In the genomic region with DNA sequence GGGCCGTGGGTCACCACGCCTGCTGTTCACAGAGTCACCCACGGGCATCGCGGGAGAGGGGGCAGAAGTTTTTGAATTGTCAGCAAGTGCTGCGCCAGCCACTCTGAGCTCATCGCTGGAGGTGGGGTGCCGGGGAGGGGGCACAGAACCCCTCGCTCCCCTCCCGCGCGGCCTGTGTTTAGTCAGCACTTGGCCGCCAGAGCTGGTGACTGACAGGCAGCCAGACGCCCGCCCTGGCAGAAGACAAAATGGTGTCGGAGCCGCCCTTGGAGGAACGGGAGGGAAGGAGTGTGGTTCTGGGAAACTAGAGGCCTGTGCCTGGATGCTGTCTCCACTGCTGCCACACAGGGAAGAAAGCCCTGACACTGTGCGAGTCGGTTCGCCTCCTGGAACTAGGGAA, we compare ENCODE assay signal across 8 mouse cellular contexts. TPM values are rescaled to one million over a fixed set of nuclear protein-coding genes. Genes with fewer than 3 reads are reported as not detected.
A peak's percentile ranks its signal among the peaks of the same experiment; 100 is the strongest.
DNase-seq lines count a peak whose midpoint lies in the region; ATAC-seq and TF ChIP-seq lines count a peak whose summit lies in the region.

No protein-coding gene starts in this region.

- ATAC-seq in neural tube, embryonic 11.5 days (ENCODE audit: insufficient read depth, low FRiP score, low TSS enrichment), result 0 out of 2 replicates have a peak, but pooled peaks have one; percentile 4
- no peak for ATAC-seq in heart, embryonic 16.5 days (replicated peaks; ENCODE audit: extremely low read depth, insufficient read depth, low FRiP score)
- ATAC-seq in kidney, embryonic 16.5 days (ENCODE audit: low FRiP score, low TSS enrichment), result no peak
- ATAC-seq in midbrain, postnatal 0 days (ENCODE audit: low FRiP score), result no peak

- H3K27ac ChIP-seq in neural tube, embryonic 11.5 days (ENCODE audit: low read depth, low read length), result no peak overlapping the region
- peak overlapping the region; percentile 27 for H3K27ac ChIP-seq in forebrain, embryonic 10.5 days
- H3K27ac ChIP-seq in heart, embryonic 16.5 days (ENCODE audit: low read length), result peak overlapping the region; percentile 70
- peak overlapping the region; percentile 77 for H3K27ac ChIP-seq in kidney, embryonic 16.5 days (ENCODE audit: low read length)
- peak overlapping the region; percentile 43 for H3K27ac ChIP-seq in midbrain, postnatal 0 days (ENCODE audit: low read depth, low read length)

- no peak for TF ChIP-seq CTCF in midbrain, postnatal 0 days (IDR thresholded peaks at IDR 0.05)

- H3K4me3 ChIP-seq in neural tube, embryonic 11.5 days (ENCODE audit: low read depth, low read length), result no peak overlapping the region
- no peak overlapping the region for H3K4me3 ChIP-seq in forebrain, embryonic 10.5 days
- no peak overlapping the region for H3K4me3 ChIP-seq in heart, embryonic 16.5 days (ENCODE audit: low read length)
- no peak overlapping the region for H3K4me3 ChIP-seq in kidney, embryonic 16.5 days (ENCODE audit: low read length)
- no peak overlapping the region for H3K4me3 ChIP-seq in midbrain, postnatal 0 days (ENCODE audit: low read depth, low read length)

- H3K4me1 ChIP-seq in neural tube, embryonic 11.5 days (ENCODE audit: control insufficient read depth, insufficient read depth, low read length), result peaks cover 42% of the 10 kb centered on the region
- peaks cover 83% of the 10 kb centered on the region for H3K4me1 ChIP-seq in forebrain, embryonic 10.5 days
- peaks cover 56% of the 10 kb centered on the region for H3K4me1 ChIP-seq in heart, embryonic 16.5 days (ENCODE audit: control insufficient read depth, insufficient read depth, low read length)
- H3K4me1 ChIP-seq in kidney, embryonic 16.5 days (ENCODE audit: insufficient read depth, low read length), result peaks cover 64% of the 10 kb centered on the region
- H3K4me1 ChIP-seq in midbrain, postnatal 0 days (ENCODE audit: insufficient read depth, low read length), result peaks cover 19% of the 10 kb centered on the region

- 44% methylated on average over 21 of the region's 21 CpGs for WGBS in neural tube, embryonic 11.5 days
- WGBS in forebrain, embryonic 10.5 days, result 59% methylated on average over 21 of the region's 21 CpGs
- WGBS in heart, embryonic 16.5 days, result 32% methylated on average over 21 of the region's 21 CpGs
- WGBS in kidney, embryonic 16.5 days, result 42% methylated on average over 21 of the region's 21 CpGs
- 44% methylated on average over 21 of the region's 21 CpGs for WGBS in midbrain, postnatal 0 days

- H3K4me2 ChIP-seq in neural tube, embryonic 11.5 days (ENCODE audit: low read depth), result 0 out of 2 replicates have a peak overlapping the region, but pooled peaks have one; percentile 5
- H3K4me2 ChIP-seq in heart, embryonic 16.5 days (ENCODE audit: low read depth, low read length), result peak overlapping the region; percentile 17; the same call in 1 of the 2 replicates
- no peak overlapping the region for H3K4me2 ChIP-seq in kidney, embryonic 16.5 days (replicated peaks; ENCODE audit: low read depth, low read length)
- 0 out of 2 replicates have a peak overlapping the region, but pooled peaks have one; percentile 3 for H3K4me2 ChIP-seq in midbrain, postnatal 0 days (ENCODE audit: low read depth, low read length, poor library complexity, severe bottlenecking)

- H3K9me3 ChIP-seq in neural tube, embryonic 11.5 days (ENCODE audit: control insufficient read depth, low read length), result no peaks in the 10 kb centered on the region
- H3K9me3 ChIP-seq in forebrain, embryonic 10.5 days, result no peaks in the 10 kb centered on the region
- H3K9me3 ChIP-seq in heart, embryonic 16.5 days (replicated peaks; ENCODE audit: control insufficient read depth, low read length), result no peaks in the 10 kb centered on the region
- no peaks in the 10 kb centered on the region for H3K9me3 ChIP-seq in kidney, embryonic 16.5 days (ENCODE audit: low read length)
- no peaks in the 10 kb centered on the region for H3K9me3 ChIP-seq in midbrain, postnatal 0 days (ENCODE audit: low read length)

- no peak overlapping the region for H3K9ac ChIP-seq in neural tube, embryonic 11.5 days (ENCODE audit: low read length)
- H3K9ac ChIP-seq in heart, embryonic 16.5 days (ENCODE audit: low read length), result peak overlapping the region; percentile 54
- peak overlapping the region; percentile 48; the same call in 1 of the 2 replicates for H3K9ac ChIP-seq in kidney, embryonic 16.5 days (replicated peaks; ENCODE audit: low read length)
- H3K9ac ChIP-seq in midbrain, postnatal 0 days (replicated peaks; ENCODE audit: low read length, poor library complexity, severe bottlenecking), result no peak overlapping the region

- H3K27me3 ChIP-seq in neural tube, embryonic 11.5 days (ENCODE audit: control insufficient read depth, insufficient read depth, low read length), result no peaks in the 10 kb centered on the region
- H3K27me3 ChIP-seq in forebrain, embryonic 10.5 days (ENCODE audit: poor library complexity, severe bottlenecking), result peaks cover 6% of the 10 kb centered on the region; the same call in 1 of the 2 replicates
- H3K27me3 ChIP-seq in heart, embryonic 16.5 days (ENCODE audit: control insufficient read depth, insufficient read depth, low read length), result no peaks in the 10 kb centered on the region
- no peaks in the 10 kb centered on the region for H3K27me3 ChIP-seq in kidney, embryonic 16.5 days (ENCODE audit: insufficient read depth, low read length)
- no peaks in the 10 kb centered on the region for H3K27me3 ChIP-seq in midbrain, postnatal 0 days (ENCODE audit: insufficient read depth, low read length)

- H3K36me3 ChIP-seq in neural tube, embryonic 11.5 days (ENCODE audit: control insufficient read depth, insufficient read depth, low read length), result no peaks in the 10 kb centered on the region; the same call in 1 of the 2 replicates
- peaks cover 17% of the 10 kb centered on the region for H3K36me3 ChIP-seq in forebrain, embryonic 10.5 days (replicated peaks)
- peaks cover 6% of the 10 kb centered on the region for H3K36me3 ChIP-seq in heart, embryonic 16.5 days (ENCODE audit: control insufficient read depth, insufficient read depth)
- H3K36me3 ChIP-seq in kidney, embryonic 16.5 days (ENCODE audit: insufficient read depth, low read length), result peaks cover 8% of the 10 kb centered on the region
- peaks cover 6% of the 10 kb centered on the region for H3K36me3 ChIP-seq in midbrain, postnatal 0 days (ENCODE audit: insufficient read depth, low read length)

- DNase-seq in neural tube, embryonic 11.5 days (ENCODE audit: low spot score), result no peak
- no peak for DNase-seq in neural tube, embryonic 10.5 days (ENCODE audit: extremely low spot score, low spot score)
- no peak for DNase-seq in forebrain, embryonic 10.5 days (ENCODE audit: extremely low spot score, low spot score)
- DNase-seq in midbrain, postnatal 0 days (ENCODE audit: low spot score), result peak; percentile 38
- DNase-seq in T-cell, adult 2 months (ENCODE audit: low spot score), result no peak
- DNase-seq in urinary bladder, postnatal 25 days (ENCODE audit: low spot score), result no peak

RNA-seq across cellular contexts. Expression of a gene that starts 11.6 kb away (rescaled TPM):
- 0.32 and 0.62 TPM in 2 replicates for polyA plus RNA-seq in neural tube, embryonic 11.5 days (2014; fragmentation: Nextera tagmentation; extraction: Ambion mirVana)
- 1.2 and 2.5 TPM in 2 replicates for polyA plus RNA-seq in forebrain, embryonic 10.5 days (2016; fragmentation: Nextera tagmentation; extraction: Ambion mirVana)
- polyA plus RNA-seq in heart, embryonic 16.5 days (2015; fragmentation: Nextera tagmentation; extraction: Ambion mirVana), result 0.66 TPM in 1 of 2 replicates, not detected in the other
- polyA plus RNA-seq in kidney, embryonic 16.5 days (2015; fragmentation: Nextera tagmentation; extraction: Ambion mirVana), result 13.2 and 16.8 TPM in 2 replicates
- total RNA-seq in midbrain, postnatal 0 days (2014; rRNA removed), result 3.9 and 5.9 TPM in 2 replicates
- polyA plus RNA-seq in midbrain, postnatal 0 days (2015; fragmentation: Nextera tagmentation; extraction: Ambion mirVana), result 10.6 and 11.0 TPM in 2 replicates

RNA-seq across cellular contexts. Expression of a gene that starts 12.0 kb away (rescaled TPM):
- 0.45 and 0.49 TPM in 2 replicates for polyA plus RNA-seq in neural tube, embryonic 11.5 days (2014; fragmentation: Nextera tagmentation; extraction: Ambion mirVana)
- polyA plus RNA-seq in forebrain, embryonic 10.5 days (2016; fragmentation: Nextera tagmentation; extraction: Ambion mirVana), result 0.06 and 0.27 TPM in 2 replicates
- polyA plus RNA-seq in heart, embryonic 16.5 days (2015; fragmentation: Nextera tagmentation; extraction: Ambion mirVana), result 0.14 and 0.29 TPM in 2 replicates
- polyA plus RNA-seq in kidney, embryonic 16.5 days (2015; fragmentation: Nextera tagmentation; extraction: Ambion mirVana), result 0.10 and 0.15 TPM in 2 replicates
- 3.2 and 10.8 TPM in 2 replicates for total RNA-seq in midbrain, postnatal 0 days (2014; rRNA removed)
- 3.9 and 4.5 TPM in 2 replicates for polyA plus RNA-seq in midbrain, postnatal 0 days (2015; fragmentation: Nextera tagmentation; extraction: Ambion mirVana)

RNA-seq across cellular contexts. Expression of a gene that starts 40.3 kb away (rescaled TPM):
- 1.5 and 2.7 TPM in 2 replicates for polyA plus RNA-seq in neural tube, embryonic 11.5 days (2014; fragmentation: Nextera tagmentation; extraction: Ambion mirVana)
- polyA plus RNA-seq in forebrain, embryonic 10.5 days (2016; fragmentation: Nextera tagmentation; extraction: Ambion mirVana), result 1.7 and 1.8 TPM in 2 replicates
- polyA plus RNA-seq in heart, embryonic 16.5 days (2015; fragmentation: Nextera tagmentation; extraction: Ambion mirVana), result 3.4 and 3.6 TPM in 2 replicates
- 3.8 TPM in 2 replicates for polyA plus RNA-seq in kidney, embryonic 16.5 days (2015; fragmentation: Nextera tagmentation; extraction: Ambion mirVana)
- 7.6 and 8.3 TPM in 2 replicates for total RNA-seq in midbrain, postnatal 0 days (2014; rRNA removed)
- polyA plus RNA-seq in midbrain, postnatal 0 days (2015; fragmentation: Nextera tagmentation; extraction: Ambion mirVana), result 2.8 and 4.1 TPM in 2 replicates

Comparison
In these comparisons a context has a peak if more than half of its experiments do, and no peak if none do; other contexts are left out.
1. H3K9ac ChIP-seq: peak in heart, embryonic 16.5 days (single experiment) and kidney, embryonic 16.5 days (single experiment); none in neural tube, embryonic 11.5 days (single experiment) and midbrain, postnatal 0 days (single experiment).